Mouse (Mus musculus): ENCODE measurements around the gene Otog. TPM values are rescaled to one million over a fixed set of nuclear protein-coding genes. Genes with fewer than 3 reads are reported as not detected.
A peak's percentile ranks its signal among the peaks of the same experiment; 100 is the strongest.

The Otog gene
- total RNA-seq, 2 experiments from 2014 or later: 0.07 to 0.19 TPM

DNA sequence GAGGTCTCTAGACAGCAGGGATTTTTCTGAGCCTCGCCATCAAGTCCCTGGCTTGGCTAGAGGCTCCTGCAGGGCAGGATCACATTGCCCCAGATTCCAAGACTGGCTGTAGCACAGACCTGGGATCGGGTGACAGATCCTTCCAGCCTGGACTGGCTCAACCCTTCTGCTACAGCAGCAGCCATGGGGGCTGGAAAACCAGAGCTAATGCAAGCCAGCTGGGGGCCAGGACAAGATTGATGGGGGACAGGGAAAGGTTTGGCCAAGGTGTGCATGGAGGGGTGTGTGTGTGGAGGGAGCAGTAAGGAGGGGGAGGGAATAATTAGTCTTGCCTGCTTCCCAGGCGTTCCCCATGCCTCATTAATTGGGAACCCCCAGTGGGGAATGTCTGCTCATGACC is 99.0 kb downstream of the Otog start:
- TF ChIP-seq CTCF (IDR thresholded peaks at IDR 0.05): no peak
- H3K4me3 ChIP-seq: no peak overlapping the region
- H3K27ac ChIP-seq: no peak overlapping the region
- intact Hi-C loops (cut with DNase I): no loop called here
- no peak for DNase-seq (ENCODE audit: extremely low spot score in 1 of 2, low spot score in 2 of 2)

DNA sequence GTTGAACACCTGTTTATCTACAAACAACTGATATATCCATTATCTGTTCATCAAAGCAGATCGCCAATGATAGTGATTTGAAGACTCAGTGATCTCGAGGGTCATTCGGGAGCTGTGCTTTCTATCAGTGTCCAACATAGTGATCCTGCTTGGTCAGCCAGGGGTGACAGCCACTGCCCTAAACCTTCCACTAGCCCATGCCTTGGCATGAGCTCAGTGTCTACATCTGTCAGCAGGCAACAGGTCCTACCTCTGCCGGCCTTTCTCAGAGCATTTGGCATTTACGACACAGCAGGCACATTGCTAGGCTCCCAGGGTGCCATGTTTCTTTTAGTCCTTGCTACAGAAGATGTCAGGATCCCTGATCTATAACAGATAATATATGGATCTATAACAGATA is 99.5 kb downstream of the Otog start:
- Histone ChIP-seq H3K4me3 (no peak overlapping the region), H3K27ac (no peak overlapping the region)
- TF ChIP-seq CTCF (IDR thresholded peaks at IDR 0.05): no peak
- DNase-seq (ENCODE audit: extremely low spot score in 1 of 2, low spot score in 2 of 2): no peak
- intact Hi-C loops (cut with DNase I): no loop called here

- H3K4me3 ChIP-seq: no peak overlapping the region
- intact Hi-C loops (cut with DNase I): no loop called here
- no peak overlapping the region for H3K27ac ChIP-seq
- DNase-seq (ENCODE audit: extremely low spot score in 1 of 2, low spot score in 2 of 2): no peak
- no peak for TF ChIP-seq CTCF (IDR thresholded peaks at IDR 0.05)
Measured at GRCm38 (mm10) chr7:46341471-46341870, 100.7 kb downstream of the Otog start.

- TF ChIP-seq CTCF (IDR thresholded peaks at IDR 0.05): no peak
- no peak overlapping the region for H3K4me3 ChIP-seq
- DNase-seq (ENCODE audit: extremely low spot score in 1 of 2, low spot score in 2 of 2): no peak
- intact Hi-C loops (cut with DNase I): no loop called here
- H3K27ac ChIP-seq: no peak overlapping the region
Measured at GRCm38 (mm10) chr7:46347692-46348091, 106.9 kb downstream of the Otog start.

DNA sequence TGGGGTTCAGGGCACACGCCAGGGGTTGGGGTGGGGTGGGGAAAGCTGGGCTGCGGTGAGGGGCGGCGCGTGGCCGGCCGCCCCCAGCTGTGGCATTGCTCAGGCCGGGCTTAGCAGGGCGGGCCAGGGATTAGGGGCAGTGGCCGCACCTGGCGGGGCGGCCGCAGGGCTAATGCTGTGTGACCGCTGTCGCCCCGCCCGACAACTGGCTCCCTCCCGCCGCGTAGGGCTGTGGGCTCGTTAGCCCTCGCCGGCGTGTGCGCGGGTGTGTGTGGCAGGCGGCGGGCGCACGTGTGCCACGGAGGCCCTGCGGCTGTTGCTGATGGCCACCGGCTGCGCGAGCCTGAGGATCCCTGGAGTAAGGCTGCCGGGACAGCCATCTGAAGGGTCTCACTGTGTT is 108.0 kb downstream of the Otog start:
- DNase-seq (ENCODE audit: extremely low spot score in 1 of 2, low spot score in 2 of 2): peak in 1 of 2 experiments; percentile 34
- no peak for TF ChIP-seq CTCF (IDR thresholded peaks at IDR 0.05)
- H3K27ac ChIP-seq: no peak overlapping the region
- peak overlapping the region; percentile 4; the same call in 1 of the 2 replicates for H3K4me3 ChIP-seq
- intact Hi-C loops (cut with DNase I): no loop called here

- Histone ChIP-seq H3K4me3 (no peak overlapping the region), H3K27ac (no peak overlapping the region)
- DNase-seq (ENCODE audit: extremely low spot score in 1 of 2, low spot score in 2 of 2): no peak
- no peak for TF ChIP-seq CTCF (IDR thresholded peaks at IDR 0.05)
- intact Hi-C loops (cut with DNase I): no loop called here
Measured at GRCm38 (mm10) chr7:46350119-46350702, 109.4 kb downstream of the Otog start.

GRCm38 (mm10) chr7:46352748-46353147 is 112.0 kb downstream of the Otog start:
- Histone ChIP-seq H3K4me3 (no peak overlapping the region), H3K27ac (no peak overlapping the region)
- no peak for TF ChIP-seq CTCF (IDR thresholded peaks at IDR 0.05)
- DNase-seq (ENCODE audit: extremely low spot score in 1 of 2, low spot score in 2 of 2): no peak
- intact Hi-C loops (cut with DNase I): no loop called here

GRCm38 (mm10) chr7:46353216-46353615 is 112.4 kb downstream of the Otog start:
- Histone ChIP-seq H3K27ac (no peak overlapping the region), H3K4me3 (no peak overlapping the region)
- no peak for TF ChIP-seq CTCF (IDR thresholded peaks at IDR 0.05)
- no peak for DNase-seq (ENCODE audit: extremely low spot score in 1 of 2, low spot score in 2 of 2)
- intact Hi-C loops (cut with DNase I): no loop called here

- intact Hi-C loops (cut with DNase I): no loop called here
- no peak overlapping the region for H3K4me3 ChIP-seq
- no peak overlapping the region for H3K27ac ChIP-seq
- no peak for DNase-seq (ENCODE audit: extremely low spot score in 1 of 2, low spot score in 2 of 2)
- no peak for TF ChIP-seq CTCF (IDR thresholded peaks at IDR 0.05)
Measured at GRCm38 (mm10) chr7:46353875-46354274, 113.1 kb downstream of the Otog start.

Other genes starting within 250 kb of the Otog start
- gene Abcc6, start 210.7 kb upstream of the Otog start, total RNA-seq (2021): 1 to 10 TPM; 1.4 to 2.1 TPM
- 100 to 1,000 TPM; 102 to 105 TPM for gene Nomo1, start 207.3 kb upstream of the Otog start, total RNA-seq (2021)
- gene Kcnj11, start 140.2 kb upstream of the Otog start, total RNA-seq (2021): 10 to 100 TPM; 41.0 to 45.4 TPM
- gene Abcc8, start 61.0 kb upstream of the Otog start, total RNA-seq (2021): 10 to 100 TPM; 38.6 to 43.8 TPM
- under 1 TPM in 1 of 2 experiments, not detected in 1; 0.14 TPM for gene Ush1c, start 2.5 kb upstream of the Otog start, total RNA-seq (2021)
- gene Myod1, start 135.5 kb downstream of the Otog start, total RNA-seq (2021): under 1 TPM in 1 of 2 experiments, not detected in 1; 0.30 TPM
- 100 to 1,000 TPM; 140 to 149 TPM for gene Kcnc1, start 155.5 kb downstream of the Otog start, total RNA-seq (2021)